Mouse (Mus musculus): ENCODE data around the gene Tmppe.

The Tmppe gene

GRCm38 (mm10) chr9:114443351-114443750 lies 42.4 kb downstream of the Tmppe start:
- no peak for DNase-seq (ENCODE audit: low spot score)

- no peak for DNase-seq (ENCODE audit: low spot score)
These were observed 46.0 kb downstream of the Tmppe start for GRCm38 (mm10) chr9:114446887-114447286.

- no peak for DNase-seq (ENCODE audit: low spot score)
These were observed 47.8 kb downstream of the Tmppe start for GRCm38 (mm10) chr9:114448700-114449099.

GRCm38 (mm10) chr9:114449120-114449754 lies 48.3 kb downstream of the Tmppe start:
- no peak for DNase-seq (ENCODE audit: low spot score)

- no peak for DNase-seq (ENCODE audit: low spot score)
These were observed 50.7 kb downstream of the Tmppe start for GRCm38 (mm10) chr9:114451615-114452014.

GRCm38 (mm10) chr9:114452418-114452817 lies 51.5 kb downstream of the Tmppe start:
- DNase-seq (ENCODE audit: low spot score): no peak

- DNase-seq (ENCODE audit: low spot score): no peak
These were observed 54.5 kb downstream of the Tmppe start for GRCm38 (mm10) chr9:114455420-114455819.

Data from retina, embryonic 14.5 days (tissue).